Mouse (Mus musculus): ENCODE measurements around the gene Tmbim7. TPM values are rescaled to one million over a fixed set of nuclear protein-coding genes. Genes with fewer than 3 reads are reported as not detected.
A peak's percentile ranks its signal among the peaks of the same experiment; 100 is the strongest.
"Not testable (repeated sequence)": the region's sequence is repeated elsewhere in the genome, so short reads cannot be mapped to it uniquely, and the experiment has no call there.

The Tmbim7 gene
- not detected in 2 replicates for polyA plus RNA-seq (2014; fragmentation: Nextera tagmentation; extraction: Ambion mirVana)

- H3K4me2 ChIP-seq (ENCODE audit: low read depth, low read length): no peak within 1 kb of the TSS
- no peak within 1 kb of the TSS for H3K27ac ChIP-seq (replicated peaks; ENCODE audit: low read depth, low read length)
- no peaks in the 10 kb centered on the region for H3K27me3 ChIP-seq (ENCODE audit: control insufficient read depth, insufficient read depth, low read length)
- no peaks in the 10 kb centered on the region for H3K36me3 ChIP-seq (replicated peaks; ENCODE audit: control insufficient read depth, insufficient read depth, low read depth, low read length)
- ATAC-seq (replicated peaks; ENCODE audit: insufficient number of reproducible peaks, low FRiP score, low TSS enrichment, low read depth) (no peak), DNase-seq (ENCODE audit: low spot score) (no peak)
- WGBS: 82% methylated on average over 6 of the region's 6 CpGs
- H3K4me3 ChIP-seq (ENCODE audit: low read depth, low read length): no peak within 1 kb of the TSS
- H3K9me3 ChIP-seq (replicated peaks; ENCODE audit: control insufficient read depth, low read length): no peaks in the 10 kb centered on the region
- no peaks in the 10 kb centered on the region for H3K4me1 ChIP-seq (ENCODE audit: control insufficient read depth, insufficient read depth, low read length)
- H3K9ac ChIP-seq (replicated peaks; ENCODE audit: low read length): no peak within 1 kb of the TSS
These were observed at the start of gene Tmbim7 for GRCm38 (mm10) chr5:3650881-3651280. Gene Tmbim7, plus strand, starts transcription at chr5:3651181.

- Histone ChIP-seq H3K4me3 (ENCODE audit: low read depth, low read length) (no peak overlapping the region), H3K27me3 (ENCODE audit: control insufficient read depth, insufficient read depth, low read length) (no peaks in the 10 kb centered on the region), H3K27ac (replicated peaks; ENCODE audit: low read depth, low read length) (no peak overlapping the region), H3K9ac (replicated peaks; ENCODE audit: low read length) (no peak overlapping the region), H3K36me3 (replicated peaks; ENCODE audit: control insufficient read depth, insufficient read depth, low read depth, low read length) (peaks cover 3% of the 10 kb centered on the region; the same call in 1 of the 2 replicates), H3K4me1 (ENCODE audit: control insufficient read depth, insufficient read depth, low read length) (no peaks in the 10 kb centered on the region), H3K4me2 (ENCODE audit: low read depth, low read length) (no peak overlapping the region), H3K9me3 (replicated peaks; ENCODE audit: control insufficient read depth, low read length) (no peaks in the 10 kb centered on the region)
- 95% methylated on average over 9 of the region's 9 CpGs for WGBS
- no peak for DNase-seq (ENCODE audit: low spot score)
- ATAC-seq (replicated peaks; ENCODE audit: insufficient number of reproducible peaks, low FRiP score, low TSS enrichment, low read depth): no peak
These were observed 43.9 kb upstream of the Tmbim7 start for GRCm38 (mm10) chr5:3607114-3607513.

GRCm38 (mm10) chr5:3609241-3609640 lies 41.7 kb upstream of the Tmbim7 start:
- Histone ChIP-seq H3K4me2 (ENCODE audit: low read depth, low read length) (no peak overlapping the region), H3K4me3 (ENCODE audit: low read depth, low read length) (no peak overlapping the region), H3K27ac (replicated peaks; ENCODE audit: low read depth, low read length) (no peak overlapping the region), H3K9ac (replicated peaks; ENCODE audit: low read length) (no peak overlapping the region), H3K36me3 (replicated peaks; ENCODE audit: control insufficient read depth, insufficient read depth, low read depth, low read length) (peaks cover 3% of the 10 kb centered on the region; the same call in 1 of the 2 replicates), H3K27me3 (ENCODE audit: control insufficient read depth, insufficient read depth, low read length) (no peaks in the 10 kb centered on the region), H3K4me1 (ENCODE audit: control insufficient read depth, insufficient read depth, low read length) (no peaks in the 10 kb centered on the region), H3K9me3 (replicated peaks; ENCODE audit: control insufficient read depth, low read length) (no peaks in the 10 kb centered on the region)
- DNase-seq (ENCODE audit: low spot score) (no peak), ATAC-seq (replicated peaks; ENCODE audit: insufficient number of reproducible peaks, low FRiP score, low TSS enrichment, low read depth) (no peak)
- WGBS: 97% methylated on average over 7 of the region's 7 CpGs

- not testable (repeated sequence) for ATAC-seq (replicated peaks; ENCODE audit: insufficient number of reproducible peaks, low FRiP score, low TSS enrichment, low read depth); H3K4me2 ChIP-seq (ENCODE audit: low read depth, low read length); H3K27ac ChIP-seq (replicated peaks; ENCODE audit: low read depth, low read length); H3K27me3 ChIP-seq (ENCODE audit: control insufficient read depth, insufficient read depth, low read length); H3K4me1 ChIP-seq (ENCODE audit: control insufficient read depth, insufficient read depth, low read length); DNase-seq (ENCODE audit: low spot score); H3K9me3 ChIP-seq (replicated peaks; ENCODE audit: control insufficient read depth, low read length); H3K36me3 ChIP-seq (replicated peaks; ENCODE audit: control insufficient read depth, insufficient read depth, low read depth, low read length); H3K9ac ChIP-seq (replicated peaks; ENCODE audit: low read length); H3K4me3 ChIP-seq (ENCODE audit: low read depth, low read length)
- 84% methylated on average over 2 of the region's 2 CpGs for WGBS
These were observed 39.1 kb upstream of the Tmbim7 start for GRCm38 (mm10) chr5:3611835-3612234.

GRCm38 (mm10) chr5:3620486-3620885 lies 30.5 kb upstream of the Tmbim7 start:
- no peaks in the 10 kb centered on the region for H3K36me3 ChIP-seq (replicated peaks; ENCODE audit: control insufficient read depth, insufficient read depth, low read depth, low read length)
- DNase-seq (ENCODE audit: low spot score): no peak
- ATAC-seq (replicated peaks; ENCODE audit: insufficient number of reproducible peaks, low FRiP score, low TSS enrichment, low read depth): no peak
- H3K9me3 ChIP-seq (replicated peaks; ENCODE audit: control insufficient read depth, low read length): no peaks in the 10 kb centered on the region
- 84% methylated on average over 7 of the region's 7 CpGs for WGBS
- no peak overlapping the region for H3K9ac ChIP-seq (replicated peaks; ENCODE audit: low read length)
- H3K4me2 ChIP-seq (ENCODE audit: low read depth, low read length): no peak overlapping the region
- no peaks in the 10 kb centered on the region for H3K27me3 ChIP-seq (ENCODE audit: control insufficient read depth, insufficient read depth, low read length)
- H3K27ac ChIP-seq (replicated peaks; ENCODE audit: low read depth, low read length): no peak overlapping the region
- H3K4me3 ChIP-seq (ENCODE audit: low read depth, low read length): no peak overlapping the region
- no peaks in the 10 kb centered on the region for H3K4me1 ChIP-seq (ENCODE audit: control insufficient read depth, insufficient read depth, low read length)

GRCm38 (mm10) chr5:3630055-3630454 lies 20.9 kb upstream of the Tmbim7 start:
- no peak overlapping the region for H3K27ac ChIP-seq (replicated peaks; ENCODE audit: low read depth, low read length)
- H3K4me1 ChIP-seq (ENCODE audit: control insufficient read depth, insufficient read depth, low read length): no peaks in the 10 kb centered on the region
- H3K27me3 ChIP-seq (ENCODE audit: control insufficient read depth, insufficient read depth, low read length): no peaks in the 10 kb centered on the region
- no peaks in the 10 kb centered on the region for H3K36me3 ChIP-seq (replicated peaks; ENCODE audit: control insufficient read depth, insufficient read depth, low read depth, low read length)
- H3K4me3 ChIP-seq (ENCODE audit: low read depth, low read length): no peak overlapping the region
- no peak overlapping the region for H3K4me2 ChIP-seq (ENCODE audit: low read depth, low read length)
- DNase-seq (ENCODE audit: low spot score) (no peak), ATAC-seq (replicated peaks; ENCODE audit: insufficient number of reproducible peaks, low FRiP score, low TSS enrichment, low read depth) (no peak)
- 86% methylated on average over 5 of the region's 5 CpGs for WGBS
- H3K9me3 ChIP-seq (replicated peaks; ENCODE audit: control insufficient read depth, low read length): no peaks in the 10 kb centered on the region
- H3K9ac ChIP-seq (replicated peaks; ENCODE audit: low read length): no peak overlapping the region

- Histone ChIP-seq H3K36me3 (replicated peaks; ENCODE audit: control insufficient read depth, insufficient read depth, low read depth, low read length) (no peaks in the 10 kb centered on the region), H3K27ac (replicated peaks; ENCODE audit: low read depth, low read length) (no peak overlapping the region), H3K9me3 (replicated peaks; ENCODE audit: control insufficient read depth, low read length) (no peaks in the 10 kb centered on the region), H3K4me1 (ENCODE audit: control insufficient read depth, insufficient read depth, low read length) (no peaks in the 10 kb centered on the region), H3K9ac (replicated peaks; ENCODE audit: low read length) (no peak overlapping the region), H3K4me3 (ENCODE audit: low read depth, low read length) (no peak overlapping the region), H3K4me2 (ENCODE audit: low read depth, low read length) (no peak overlapping the region), H3K27me3 (ENCODE audit: control insufficient read depth, insufficient read depth, low read length) (no peaks in the 10 kb centered on the region)
- WGBS: 71% methylated on average over 16 of the region's 16 CpGs
- ATAC-seq (replicated peaks; ENCODE audit: insufficient number of reproducible peaks, low FRiP score, low TSS enrichment, low read depth) (no peak), DNase-seq (ENCODE audit: low spot score) (no peak)
These were observed 19.3 kb upstream of the Tmbim7 start for GRCm38 (mm10) chr5:3631512-3632271.

GRCm38 (mm10) chr5:3632285-3632684 lies 18.7 kb upstream of the Tmbim7 start:
- Histone ChIP-seq H3K4me2 (ENCODE audit: low read depth, low read length) (no peak overlapping the region), H3K9me3 (replicated peaks; ENCODE audit: control insufficient read depth, low read length) (no peaks in the 10 kb centered on the region), H3K4me1 (ENCODE audit: control insufficient read depth, insufficient read depth, low read length) (no peaks in the 10 kb centered on the region), H3K36me3 (replicated peaks; ENCODE audit: control insufficient read depth, insufficient read depth, low read depth, low read length) (no peaks in the 10 kb centered on the region), H3K27me3 (ENCODE audit: control insufficient read depth, insufficient read depth, low read length) (no peaks in the 10 kb centered on the region), H3K9ac (replicated peaks; ENCODE audit: low read length) (no peak overlapping the region), H3K4me3 (ENCODE audit: low read depth, low read length) (no peak overlapping the region), H3K27ac (replicated peaks; ENCODE audit: low read depth, low read length) (no peak overlapping the region)
- ATAC-seq (replicated peaks; ENCODE audit: insufficient number of reproducible peaks, low FRiP score, low TSS enrichment, low read depth) (0 out of 2 replicates have a peak, but pooled peaks have one; percentile 56), DNase-seq (ENCODE audit: low spot score) (no peak)
- WGBS: 78% methylated on average over 5 of the region's 5 CpGs
